Mouse (Mus musculus) neutrophil, adult 5-6 weeks (primary cell): ENCODE results near the gene Irs1. TPM values are rescaled to one million over a fixed set of nuclear protein-coding genes. Genes with fewer than 3 reads are reported as not detected.

Source experiments
- ATAC-seq: fragments of 151-379, 151-347 bp; 2 replicates; pipeline ENCODE4 v1.8.0; 2017; ENCODE audit warnings: mild to moderate bottlenecking, moderate TSS enrichment; ENCODE audit not compliant: insufficient number of reproducible peaks, poor library complexity, low FRiP score, severe bottlenecking; ENCODE audit errors: extremely low read depth
- total RNA-seq: library from RNA; stranded (forward); fragments of 200-1000 nt; gene quantifications from 2 replicates; pipeline ENCODE4 v1.2.3, GENCODE M21; 2017

Irs1 gene
- total RNA-seq, 1 experiment from 2014 or later = 0.23 TPM

DNA sequence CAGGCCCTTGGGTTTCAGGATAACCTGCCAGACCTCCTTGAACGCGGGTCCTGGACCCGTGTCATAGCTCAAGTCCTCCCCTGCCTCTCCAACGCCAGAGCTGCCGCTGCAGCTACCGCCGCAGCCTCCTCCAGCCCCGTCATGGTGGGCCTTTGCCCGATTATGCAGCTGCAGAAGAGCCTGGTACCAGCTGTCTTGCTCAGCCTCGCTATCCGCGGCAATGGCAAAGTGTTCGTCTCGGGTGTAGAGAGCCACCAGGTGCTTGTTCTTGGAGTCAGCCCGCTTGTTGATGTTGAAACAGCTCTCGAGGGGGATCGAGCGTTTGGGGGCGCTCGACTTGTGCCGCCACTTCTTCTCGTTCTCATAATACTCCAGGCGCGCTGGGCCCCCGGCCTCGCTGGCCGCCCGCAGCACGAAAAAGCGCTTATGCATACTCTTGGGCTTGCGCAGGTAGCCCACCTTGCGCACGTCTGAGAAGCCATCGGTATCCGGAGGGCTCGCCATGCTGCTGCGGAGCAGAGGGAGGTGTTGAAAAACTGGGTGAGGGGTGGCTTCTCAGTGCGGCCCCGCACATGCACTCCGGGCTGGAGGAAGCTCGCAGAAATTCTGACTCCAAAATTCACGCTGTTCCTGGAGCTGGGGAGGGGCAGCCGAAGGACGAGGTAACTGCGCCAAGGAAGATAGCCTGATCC is 1.1 kb downstream of the Irs1 start:
- ATAC-seq = no peak

DNA sequence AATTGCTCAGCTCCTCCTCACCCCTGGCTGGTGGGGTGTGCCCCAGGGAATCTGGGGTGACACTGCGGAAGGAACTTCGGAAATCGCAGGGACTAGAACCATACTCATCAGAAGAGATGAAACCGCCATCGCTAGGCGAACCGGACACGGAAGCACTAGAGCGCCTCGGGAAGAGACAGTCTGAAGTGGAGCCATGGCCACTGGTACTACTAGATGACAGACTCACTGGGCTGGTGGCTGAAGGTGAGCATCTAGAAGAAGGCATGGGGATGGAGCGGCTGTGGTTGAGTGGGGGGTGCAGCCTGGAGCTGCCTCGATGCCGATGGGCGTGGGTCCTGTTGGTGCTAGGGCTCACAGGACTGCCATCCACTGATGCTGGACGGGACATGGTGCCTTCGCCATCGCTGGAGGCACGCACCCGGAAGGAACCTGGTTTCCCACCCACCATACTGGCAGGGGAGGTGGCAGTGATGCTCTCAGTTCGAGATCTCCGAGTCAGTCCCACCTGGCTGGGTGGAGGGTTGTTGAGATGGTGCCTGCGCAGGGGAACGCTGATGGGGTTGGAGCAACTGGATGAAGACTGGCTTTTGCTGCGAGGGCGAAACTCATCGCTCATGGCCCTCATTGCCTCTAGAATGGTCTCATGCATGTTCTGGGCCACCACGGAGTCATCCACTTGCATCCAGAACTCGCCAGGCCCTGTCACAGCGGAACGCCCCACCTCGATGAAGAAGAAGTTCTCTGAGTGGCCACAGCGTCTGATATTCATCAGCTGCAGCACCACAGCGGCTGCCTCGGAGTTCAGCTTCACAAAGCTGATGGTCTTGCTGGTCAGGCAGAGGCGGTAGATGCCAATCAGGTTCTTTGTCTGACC is 1.9 kb downstream of the Irs1 start:
- no peak for ATAC-seq

DNA sequence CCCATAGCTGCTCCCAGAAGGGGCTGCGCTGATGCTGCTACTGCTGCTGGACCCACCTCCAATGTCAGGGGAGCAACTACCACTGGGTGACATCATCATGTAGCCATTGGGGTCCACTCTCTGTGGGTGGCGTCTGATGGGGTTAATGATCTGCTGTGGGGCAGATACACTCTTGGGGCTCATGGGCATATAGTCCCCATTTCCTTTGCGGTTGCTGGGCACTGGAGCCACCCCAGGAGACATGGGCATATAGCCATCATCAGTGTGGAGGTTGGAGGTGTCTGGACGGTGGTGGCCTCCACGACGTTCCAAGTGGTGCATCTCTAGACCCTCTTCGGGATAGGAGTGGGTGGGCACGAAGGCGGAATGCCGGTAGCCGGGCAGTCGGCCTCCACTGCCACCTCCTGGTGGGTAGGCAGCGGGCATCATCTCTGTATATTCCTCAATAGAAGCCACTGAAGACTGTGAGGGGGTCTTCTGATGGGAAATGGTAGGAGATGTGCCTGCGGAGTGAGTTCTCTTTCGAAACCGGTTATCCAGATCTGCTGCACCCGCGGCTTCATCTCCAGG is 2.7 kb downstream of the Irs1 start:
- no peak for ATAC-seq

DNA sequence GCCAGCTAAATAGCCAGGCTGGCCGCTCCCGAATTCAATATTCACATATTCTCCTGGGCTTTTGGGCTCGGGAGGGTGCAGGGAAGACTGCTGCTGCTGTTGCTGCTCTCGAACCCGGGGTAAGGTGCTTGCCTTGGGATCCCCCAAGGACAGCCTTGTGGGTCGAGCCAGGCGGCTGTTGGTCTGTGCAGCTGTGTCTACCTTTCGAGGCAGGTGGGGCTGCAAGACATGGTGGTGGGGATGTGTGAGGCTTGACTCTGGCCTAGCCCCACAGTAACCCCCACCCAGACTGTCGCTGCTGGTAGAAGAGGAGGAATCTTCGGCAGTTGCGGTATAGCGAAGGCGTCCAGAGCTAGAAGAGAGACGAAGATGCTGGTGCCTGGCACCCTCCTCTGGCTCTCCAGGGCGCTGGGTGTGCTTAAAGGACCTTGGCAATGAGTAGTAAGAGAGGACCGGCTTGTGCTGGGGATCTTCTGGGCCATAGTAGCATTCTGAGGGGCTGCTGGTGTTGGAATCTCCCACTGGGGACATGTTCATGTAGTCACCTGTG is 3.4 kb downstream of the Irs1 start:
- ATAC-seq = no peak

DNA sequence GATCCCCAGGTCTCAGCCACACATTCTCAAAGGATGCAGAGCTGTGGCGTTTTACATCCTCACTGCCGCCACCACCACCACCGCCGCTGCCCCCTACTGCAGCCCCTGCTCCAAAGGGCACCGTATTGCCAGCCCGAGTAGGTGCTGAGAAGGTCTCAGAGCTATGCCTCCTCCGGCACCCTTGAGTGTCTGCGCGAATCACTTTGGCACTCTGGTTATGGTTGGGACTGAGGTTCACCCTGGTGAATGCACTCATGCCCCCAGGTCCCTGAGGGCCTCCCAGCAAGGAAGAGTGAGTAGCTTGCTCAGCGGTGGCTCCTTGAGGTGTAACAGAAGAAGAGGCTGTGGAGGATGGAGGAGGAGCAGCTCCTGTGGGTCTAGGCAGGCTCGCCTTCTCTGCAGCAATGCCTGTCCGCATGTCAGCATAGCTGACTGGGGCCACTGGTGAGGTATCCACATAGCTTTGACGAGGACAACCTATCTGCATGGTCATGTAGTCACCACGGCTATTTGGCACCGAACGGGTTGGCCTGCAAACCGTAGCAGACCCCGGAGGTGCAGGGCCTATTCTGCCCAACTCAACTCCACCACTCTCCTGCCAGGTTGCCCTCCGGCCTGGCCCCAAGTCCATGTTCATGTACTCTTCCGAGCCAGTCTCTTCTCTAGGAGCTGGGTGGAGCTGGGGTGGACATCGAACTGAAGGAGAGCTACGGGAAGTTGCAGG is 4.0 kb downstream of the Irs1 start:
- no peak for ATAC-seq

DNA sequence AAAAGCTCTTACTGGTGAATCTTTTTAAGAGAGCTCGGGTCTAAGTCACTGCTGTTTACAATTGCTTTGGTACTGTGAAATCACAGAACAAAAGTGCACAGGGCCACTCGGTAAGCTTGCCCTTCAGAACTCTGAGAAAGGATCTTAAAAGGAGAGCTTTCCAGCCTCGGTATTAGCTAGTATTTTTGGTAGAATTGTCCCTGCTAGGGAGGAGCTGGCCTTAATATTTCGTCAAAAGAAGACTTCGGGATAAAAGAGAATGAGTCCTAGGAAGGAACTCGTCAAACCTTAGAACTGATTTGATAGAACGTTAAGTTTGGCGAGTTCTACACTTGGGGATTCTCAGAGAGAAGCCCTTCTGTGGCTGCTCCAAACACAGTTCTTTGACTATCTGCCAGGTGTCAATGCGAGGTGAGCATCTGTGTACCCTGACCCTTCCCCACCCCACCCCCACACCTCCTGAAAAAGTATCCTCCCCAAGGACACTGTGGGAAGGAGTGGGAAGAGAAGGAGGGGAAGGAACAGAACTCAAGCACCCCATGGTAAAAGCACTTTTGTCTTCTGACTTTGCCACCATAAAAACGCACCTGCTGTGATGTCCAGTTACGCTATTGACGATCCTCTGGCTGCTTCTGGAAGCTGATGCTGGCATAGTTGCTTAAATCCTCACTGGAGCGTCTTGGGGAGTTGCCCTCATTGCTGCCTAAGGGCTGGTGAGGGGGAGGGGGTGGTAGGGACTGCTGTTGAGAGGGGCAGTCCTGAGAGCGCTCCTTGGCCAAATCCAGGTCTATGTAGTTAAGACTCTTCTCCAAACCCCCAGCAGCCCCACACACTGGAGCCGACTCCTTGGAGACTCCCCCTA is 4.8 kb downstream of the Irs1 start:
- ATAC-seq = no peak

DNA sequence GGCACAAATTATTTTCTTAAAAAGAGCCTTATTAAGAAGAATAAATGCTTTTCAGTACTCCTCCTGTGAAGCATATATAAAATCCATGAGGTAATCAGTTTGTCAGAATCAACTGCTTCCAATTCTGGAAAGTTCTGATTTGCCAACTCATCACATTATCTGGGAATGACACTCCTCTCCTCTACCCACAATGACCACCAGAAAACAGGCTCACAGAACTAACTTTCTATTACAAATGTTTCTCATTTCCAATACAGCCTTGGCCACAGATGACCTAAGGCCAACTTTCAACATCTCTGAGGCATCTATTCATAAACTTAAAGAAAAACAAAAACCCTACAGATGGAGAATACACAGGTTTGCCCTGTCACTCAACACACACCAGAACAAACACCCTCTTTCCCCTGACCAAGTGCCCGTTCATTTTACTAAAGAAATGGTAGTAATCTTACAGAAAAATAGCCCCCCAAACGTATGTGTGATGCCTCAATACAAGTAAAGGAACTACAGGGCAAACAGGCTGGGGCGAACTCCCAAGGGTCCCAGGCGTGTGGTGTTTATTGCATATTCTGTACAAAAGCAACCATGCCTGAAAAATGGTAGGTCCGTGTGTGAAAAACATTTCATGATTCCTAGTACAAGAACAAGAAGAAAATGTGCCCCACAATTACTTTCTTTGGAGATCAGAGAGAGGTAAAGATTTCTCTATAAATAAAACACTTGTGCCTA is 5.6 kb downstream of the Irs1 start:
- ATAC-seq = no peak

DNA sequence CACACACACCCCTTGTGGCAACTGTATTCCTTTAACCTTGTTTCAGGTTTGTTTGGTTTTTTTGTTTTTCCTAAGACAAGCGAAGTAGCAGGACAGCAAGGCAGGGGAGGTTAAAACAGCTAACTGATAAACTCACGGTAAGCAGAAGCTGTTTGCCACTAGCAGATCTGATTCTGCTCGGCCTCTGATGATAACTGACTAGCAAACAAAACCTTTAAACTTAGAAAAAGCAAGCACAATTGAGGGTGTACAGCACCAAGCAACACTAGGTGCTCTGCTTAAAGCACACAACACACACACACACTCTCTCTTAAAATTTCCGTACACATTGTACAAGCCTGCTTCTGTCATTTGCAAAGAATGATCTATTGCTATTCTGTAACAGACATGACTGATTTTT is 6.8 kb downstream of the Irs1 start:
- no peak for ATAC-seq

DNA sequence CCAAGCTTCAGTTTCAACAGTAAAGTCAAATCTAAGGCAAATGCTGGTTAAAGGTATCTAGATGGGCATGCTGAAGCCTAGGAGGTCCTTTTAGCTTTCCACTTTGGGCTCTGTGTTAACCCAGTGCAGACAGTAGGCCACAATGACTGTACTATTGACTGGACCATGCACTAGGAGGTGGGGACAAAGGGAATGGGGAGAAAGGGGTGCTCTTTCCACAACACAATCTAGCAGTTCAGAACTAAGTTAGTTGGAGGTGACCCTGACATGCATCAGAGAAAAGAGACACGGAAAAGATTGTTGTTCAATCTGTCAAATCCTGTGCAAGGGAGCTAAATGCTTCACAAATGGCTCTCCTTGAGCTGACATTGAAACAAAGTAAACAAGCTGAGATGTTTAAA is 7.3 kb downstream of the Irs1 start:
- no peak for ATAC-seq

DNA sequence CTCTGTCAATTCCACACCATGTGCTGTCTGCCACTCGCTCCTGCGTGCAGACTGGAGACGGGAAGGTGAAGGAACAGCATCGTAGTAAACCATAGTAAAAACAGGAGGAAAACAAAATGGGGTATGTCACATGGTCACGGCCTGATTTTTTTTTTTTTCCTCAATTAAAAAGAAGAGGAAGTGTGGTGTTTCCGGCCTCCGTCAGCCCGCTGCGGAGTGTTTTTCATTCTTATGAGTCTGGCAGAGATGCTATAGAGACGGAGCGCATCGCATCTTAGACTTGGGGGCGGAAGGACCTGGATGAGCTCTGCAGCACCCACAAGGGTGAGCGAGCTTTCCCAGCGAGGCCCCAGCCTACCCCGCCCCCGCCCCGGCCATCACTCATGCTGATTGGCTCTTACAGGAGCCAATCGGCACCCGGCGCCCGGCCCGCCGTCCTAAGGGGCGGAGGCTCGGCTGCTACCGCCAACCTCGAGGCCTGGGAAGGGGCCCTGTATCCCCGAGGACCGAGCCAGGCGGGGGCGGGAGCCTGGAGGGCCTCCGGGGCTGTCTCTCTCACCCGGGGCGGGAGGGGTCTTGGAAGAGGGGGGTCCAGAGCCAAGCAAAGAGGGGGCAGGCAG is 8.1 kb downstream of the Irs1 start:
- peak; percentile 89 for ATAC-seq

DNA sequence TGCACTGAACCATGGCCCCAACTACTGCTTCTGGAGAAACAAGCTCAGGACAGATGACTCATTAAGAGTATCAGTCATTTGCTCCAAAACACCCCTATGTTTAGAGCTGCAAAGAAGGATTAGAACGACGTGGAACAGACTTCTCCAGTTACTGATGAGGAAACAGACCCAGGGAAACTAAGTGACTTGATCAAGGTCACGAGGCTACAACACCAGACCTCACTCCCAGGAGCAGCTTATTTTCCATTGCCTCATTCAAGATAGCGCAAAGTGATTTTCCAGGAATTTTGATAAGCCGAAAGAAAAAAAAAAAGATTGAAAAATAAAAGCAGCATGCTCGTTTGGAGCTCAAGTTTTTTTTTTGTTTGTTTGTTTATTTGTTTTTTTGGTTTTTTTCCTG is 9.4 kb downstream of the Irs1 start:
- ATAC-seq = no peak

DNA sequence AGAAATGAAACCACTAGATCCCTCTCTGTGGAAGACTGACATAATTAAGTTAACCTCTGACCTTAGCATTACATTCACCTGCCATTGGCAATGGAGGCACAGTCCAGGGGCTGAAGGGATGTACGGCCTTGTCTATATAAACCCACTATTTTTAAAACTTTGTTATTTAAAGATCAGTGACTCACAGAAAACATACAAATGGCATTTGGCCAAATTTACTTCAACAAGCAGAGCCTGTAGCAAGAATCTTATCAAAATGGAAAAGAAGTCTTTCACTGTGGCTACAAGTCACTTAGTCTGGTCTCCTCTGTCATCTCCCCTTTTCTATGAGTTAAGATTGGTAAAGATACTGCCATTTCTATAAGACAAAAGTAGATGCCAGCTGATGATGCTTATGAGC is 11.4 kb downstream of the Irs1 start:
- ATAC-seq = no peak

DNA sequence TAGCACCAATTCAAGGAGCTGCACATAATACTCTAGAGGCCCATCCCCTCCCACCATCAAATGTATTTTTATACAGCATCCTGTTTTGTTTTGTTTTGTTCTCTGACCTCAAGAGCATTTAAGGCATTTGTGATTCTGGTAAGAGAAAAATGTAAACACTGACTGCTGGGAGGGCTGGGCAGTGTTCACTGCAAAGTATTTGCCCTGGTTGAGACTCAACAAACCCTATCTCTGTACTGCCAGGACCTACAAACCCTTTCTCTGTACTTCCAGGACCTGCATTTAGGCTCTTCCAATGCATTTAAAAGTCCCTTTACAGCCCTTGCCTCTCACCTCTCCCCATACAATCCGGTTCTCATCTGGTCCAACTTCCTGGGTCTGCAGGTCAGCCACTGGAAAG is 16.9 kb downstream of the Irs1 start:
- no peak for ATAC-seq

DNA sequence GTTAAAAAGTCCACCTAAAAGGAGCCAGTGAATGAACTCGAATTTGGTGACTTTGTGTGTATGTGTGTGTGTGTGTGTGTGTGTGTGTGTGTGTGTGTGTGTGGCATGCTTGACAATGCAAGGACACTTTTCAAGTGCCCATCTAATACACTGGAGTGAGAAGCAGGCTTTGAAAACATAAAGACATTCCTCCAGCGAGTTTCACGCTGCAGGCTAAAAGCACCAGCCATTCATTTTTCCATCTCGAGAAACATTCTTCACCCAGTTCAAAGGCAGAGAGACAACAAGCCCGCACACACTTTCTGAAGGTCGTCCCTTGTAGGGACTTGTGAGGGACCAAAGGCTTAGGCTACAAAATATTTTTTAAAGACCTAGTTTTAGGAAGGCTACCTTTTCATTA is 17.7 kb downstream of the Irs1 start:
- no peak for ATAC-seq

DNA sequence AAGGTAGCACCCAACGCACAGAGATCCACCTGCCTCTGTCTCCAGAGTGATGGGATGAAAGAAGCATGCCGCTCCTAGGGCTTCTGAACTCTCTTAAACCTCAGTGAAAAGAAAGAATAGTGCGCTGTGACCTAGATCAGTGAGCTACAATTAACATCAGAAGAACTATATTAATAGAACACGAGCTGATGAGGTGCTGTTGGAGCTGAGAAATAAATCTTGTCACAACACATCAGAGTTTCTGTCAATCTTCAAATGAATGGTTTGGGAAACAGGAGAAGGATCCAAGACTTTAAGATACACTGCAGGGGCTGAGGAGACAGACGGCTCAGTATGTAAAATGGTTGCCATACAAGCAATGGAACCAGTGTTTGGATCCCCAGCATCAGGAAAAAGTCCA is 19.0 kb downstream of the Irs1 start:
- ATAC-seq = no peak

DNA sequence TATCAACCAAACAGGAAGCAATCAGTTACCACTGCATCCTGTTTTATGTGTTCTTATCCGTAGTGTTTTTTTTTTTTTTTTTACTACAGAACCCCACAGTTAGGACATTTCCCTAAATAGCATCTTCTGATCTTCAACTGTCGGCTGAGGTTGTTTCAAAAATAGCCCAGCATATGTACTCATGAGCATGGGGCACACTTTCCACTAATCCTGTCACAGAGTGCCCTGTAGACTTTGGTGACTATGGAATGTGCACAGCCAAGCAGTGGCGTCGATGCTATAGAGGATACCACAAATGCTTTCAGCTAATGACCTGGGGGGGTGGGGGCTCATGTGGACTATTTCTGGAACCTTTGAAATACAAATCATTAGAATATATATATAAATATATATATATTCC is 23.7 kb downstream of the Irs1 start:
- no peak for ATAC-seq

DNA sequence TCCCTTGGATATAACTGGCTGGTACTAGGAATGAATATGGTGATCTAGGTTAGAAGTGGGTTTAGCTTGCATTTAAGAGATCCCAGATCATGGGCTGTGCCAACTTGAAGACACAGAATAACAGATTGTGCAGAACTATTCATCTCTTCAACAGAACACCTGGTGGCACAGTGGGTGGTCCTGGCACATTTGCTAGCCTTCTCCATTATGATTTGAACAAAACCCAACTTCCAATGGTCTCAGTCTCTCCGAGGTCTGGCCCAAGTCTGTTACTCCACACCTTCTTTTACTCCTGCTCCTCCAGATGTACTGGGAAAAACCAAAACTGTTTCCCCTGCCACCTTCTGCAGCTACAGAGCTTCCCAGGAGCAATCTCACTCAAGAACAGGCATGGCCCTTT is 28.9 kb downstream of the Irs1 start:
- no peak for ATAC-seq
